Mouse (Mus musculus): Measurements from ENCODE around the gene Rcsd1. TPM values are rescaled to one million over a fixed set of nuclear protein-coding genes. Genes with fewer than 3 reads are reported as not detected.

The Rcsd1 gene
- polyA plus RNA-seq, 1 experiment from 2014 or later = 10.1 TPM

- Histone ChIP-seq H3K36me3 (peaks cover 4% of the 10 kb centered on the region; the same call in 1 of the 2 replicates), H3K27ac (peak overlapping the region; percentile 59; the same call in 1 of the 2 replicates), H3K4me3 (no peak overlapping the region), H3K9me3 (replicated peaks) (no peaks in the 10 kb centered on the region), H3K4me1 (peaks cover 29% of the 10 kb centered on the region), H3K27me3 (ENCODE audit: low read depth, poor library complexity, severe bottlenecking) (0 out of 2 replicates have a peak, but pooled peaks cover 5% of the 10 kb centered on the region)
- 61% methylated on average over 15 of the region's 15 CpGs for WGBS
- no peak for DNase-seq (ENCODE audit: low spot score)
These were observed 46.9 kb downstream of the Rcsd1 start for GRCm38 (mm10) chr1:165662426-165663192.

- no peaks in the 10 kb centered on the region for H3K9me3 ChIP-seq (replicated peaks)
- WGBS = 78% methylated on average over 6 of the region's 6 CpGs
- peaks cover 24% of the 10 kb centered on the region for H3K4me1 ChIP-seq
- DNase-seq (ENCODE audit: low spot score) = no peak
- no peak overlapping the region for H3K27ac ChIP-seq
- H3K4me3 ChIP-seq = no peak overlapping the region
- peaks cover 8% of the 10 kb centered on the region; the same call in 1 of the 2 replicates for H3K36me3 ChIP-seq
- no peaks in the 10 kb centered on the region for H3K27me3 ChIP-seq (ENCODE audit: low read depth, poor library complexity, severe bottlenecking)
These were observed 47.8 kb downstream of the Rcsd1 start for GRCm38 (mm10) chr1:165661725-165662124.

GRCm38 (mm10) chr1:165661191-165661590 lies 48.4 kb downstream of the Rcsd1 start:
- Histone ChIP-seq H3K27me3 (ENCODE audit: low read depth, poor library complexity, severe bottlenecking) (no peaks in the 10 kb centered on the region), H3K9me3 (replicated peaks) (no peaks in the 10 kb centered on the region), H3K36me3 (peaks cover 8% of the 10 kb centered on the region; the same call in 1 of the 2 replicates), H3K27ac (no peak overlapping the region), H3K4me3 (no peak overlapping the region), H3K4me1 (peaks cover 21% of the 10 kb centered on the region)
- WGBS = 56% methylated on average over 3 of the region's 3 CpGs
- no peak for DNase-seq (ENCODE audit: low spot score)

- H3K36me3 ChIP-seq = peaks cover 8% of the 10 kb centered on the region; the same call in 1 of the 2 replicates
- no peak overlapping the region for H3K27ac ChIP-seq
- DNase-seq (ENCODE audit: low spot score) = no peak
- no peaks in the 10 kb centered on the region for H3K27me3 ChIP-seq (ENCODE audit: low read depth, poor library complexity, severe bottlenecking)
- no peaks in the 10 kb centered on the region for H3K9me3 ChIP-seq (replicated peaks)
- 27% methylated on average over 4 of the region's 4 CpGs for WGBS
- H3K4me3 ChIP-seq = no peak overlapping the region
- peaks cover 18% of the 10 kb centered on the region for H3K4me1 ChIP-seq
These were observed 48.8 kb downstream of the Rcsd1 start for GRCm38 (mm10) chr1:165660774-165661173.

- Histone ChIP-seq H3K4me3 (no peak overlapping the region), H3K27ac (no peak overlapping the region), H3K9me3 (replicated peaks) (no peaks in the 10 kb centered on the region), H3K36me3 (peaks cover 14% of the 10 kb centered on the region; the same call in 1 of the 2 replicates), H3K4me1 (peaks cover 12% of the 10 kb centered on the region), H3K27me3 (ENCODE audit: low read depth, poor library complexity, severe bottlenecking) (no peaks in the 10 kb centered on the region)
- peak; percentile 73 for DNase-seq (ENCODE audit: low spot score)
- 44% methylated on average over 5 of the region's 5 CpGs for WGBS
These were observed 51.0 kb downstream of the Rcsd1 start for GRCm38 (mm10) chr1:165658602-165659001.

- Histone ChIP-seq H3K4me1 (0 out of 2 replicates have a peak, but pooled peaks cover 4% of the 10 kb centered on the region), H3K4me3 (no peak overlapping the region), H3K36me3 (peaks cover 14% of the 10 kb centered on the region; the same call in 1 of the 2 replicates), H3K27me3 (ENCODE audit: low read depth, poor library complexity, severe bottlenecking) (no peaks in the 10 kb centered on the region), H3K9me3 (replicated peaks) (no peaks in the 10 kb centered on the region), H3K27ac (no peak overlapping the region)
- 85% methylated on average over 14 of the region's 14 CpGs for WGBS
- no peak for DNase-seq (ENCODE audit: low spot score)
These were observed 54.1 kb downstream of the Rcsd1 start for GRCm38 (mm10) chr1:165655482-165655881.

GRCm38 (mm10) chr1:165655022-165655421 lies 54.5 kb downstream of the Rcsd1 start:
- Histone ChIP-seq H3K4me3 (no peak overlapping the region), H3K27ac (no peak overlapping the region), H3K27me3 (ENCODE audit: low read depth, poor library complexity, severe bottlenecking) (no peaks in the 10 kb centered on the region), H3K9me3 (replicated peaks) (no peaks in the 10 kb centered on the region), H3K36me3 (peaks cover 14% of the 10 kb centered on the region; the same call in 1 of the 2 replicates), H3K4me1 (0 out of 2 replicates have a peak, but pooled peaks cover 4% of the 10 kb centered on the region)
- DNase-seq (ENCODE audit: low spot score) = no peak
- WGBS = 73% methylated on average over 6 of the region's 6 CpGs

- peaks cover 14% of the 10 kb centered on the region; the same call in 1 of the 2 replicates for H3K36me3 ChIP-seq
- H3K4me3 ChIP-seq = no peak overlapping the region
- H3K27me3 ChIP-seq (ENCODE audit: low read depth, poor library complexity, severe bottlenecking) = no peaks in the 10 kb centered on the region
- 0 out of 2 replicates have a peak, but pooled peaks cover 4% of the 10 kb centered on the region for H3K4me1 ChIP-seq
- no peak overlapping the region for H3K27ac ChIP-seq
- no peak for DNase-seq (ENCODE audit: low spot score)
- no peaks in the 10 kb centered on the region for H3K9me3 ChIP-seq (replicated peaks)
- WGBS = 76% methylated on average over 14 of the region's 14 CpGs
These were observed 56.3 kb downstream of the Rcsd1 start for GRCm38 (mm10) chr1:165653126-165653885.

- H3K27ac ChIP-seq = no peak overlapping the region
- no peak for DNase-seq (ENCODE audit: low spot score)
- 0 out of 2 replicates have a peak, but pooled peaks cover 4% of the 10 kb centered on the region for H3K4me1 ChIP-seq
- no peak overlapping the region for H3K4me3 ChIP-seq
- no peaks in the 10 kb centered on the region for H3K27me3 ChIP-seq (ENCODE audit: low read depth, poor library complexity, severe bottlenecking)
- 83% methylated on average over 2 of the region's 2 CpGs for WGBS
- H3K36me3 ChIP-seq = peaks cover 9% of the 10 kb centered on the region; the same call in 1 of the 2 replicates
- H3K9me3 ChIP-seq (replicated peaks) = no peaks in the 10 kb centered on the region
These were observed 57.0 kb downstream of the Rcsd1 start for GRCm38 (mm10) chr1:165652507-165652906.

- no peaks in the 10 kb centered on the region for H3K9me3 ChIP-seq (replicated peaks)
- 0 out of 2 replicates have a peak, but pooled peaks cover 4% of the 10 kb centered on the region for H3K4me1 ChIP-seq
- H3K27me3 ChIP-seq (ENCODE audit: low read depth, poor library complexity, severe bottlenecking) = no peaks in the 10 kb centered on the region
- no peak for DNase-seq (ENCODE audit: low spot score)
- WGBS = 75% methylated on average over 5 of the region's 5 CpGs
- no peak overlapping the region for H3K4me3 ChIP-seq
- peaks cover 6% of the 10 kb centered on the region; the same call in 1 of the 2 replicates for H3K36me3 ChIP-seq
- H3K27ac ChIP-seq = no peak overlapping the region
These were observed 58.4 kb downstream of the Rcsd1 start for GRCm38 (mm10) chr1:165651158-165651557.

- DNase-seq (ENCODE audit: low spot score) = no peak
- no peaks in the 10 kb centered on the region for H3K9me3 ChIP-seq (replicated peaks)
- no peaks in the 10 kb centered on the region for H3K36me3 ChIP-seq
- no peak overlapping the region for H3K27ac ChIP-seq
- no peak overlapping the region for H3K4me3 ChIP-seq
- WGBS = 82% methylated on average over 4 of the region's 4 CpGs
- H3K4me1 ChIP-seq = no peaks in the 10 kb centered on the region
- no peaks in the 10 kb centered on the region for H3K27me3 ChIP-seq (ENCODE audit: low read depth, poor library complexity, severe bottlenecking)
These were observed 64.5 kb downstream of the Rcsd1 start for GRCm38 (mm10) chr1:165645102-165645501.

- no peak overlapping the region for H3K27ac ChIP-seq
- no peaks in the 10 kb centered on the region for H3K9me3 ChIP-seq (replicated peaks)
- no peak for DNase-seq (ENCODE audit: low spot score)
- WGBS = 81% methylated on average over 5 of the region's 5 CpGs
- H3K36me3 ChIP-seq = no peaks in the 10 kb centered on the region
- no peaks in the 10 kb centered on the region for H3K27me3 ChIP-seq (ENCODE audit: low read depth, poor library complexity, severe bottlenecking)
- no peak overlapping the region for H3K4me3 ChIP-seq
- H3K4me1 ChIP-seq = peaks cover 9% of the 10 kb centered on the region
These were observed 65.8 kb downstream of the Rcsd1 start for GRCm38 (mm10) chr1:165643735-165644134.

Measured in limb, embryonic 10.5 days (tissue).